Mouse (Mus musculus): ENCODE measurements at regions not wholly inside any gene's neighbourhood (a gene's known extent, or its start where the extent isn't known, plus 50 kb on each side); places are given as distances from the start of the nearest gene placed in this dataset.

DNA sequence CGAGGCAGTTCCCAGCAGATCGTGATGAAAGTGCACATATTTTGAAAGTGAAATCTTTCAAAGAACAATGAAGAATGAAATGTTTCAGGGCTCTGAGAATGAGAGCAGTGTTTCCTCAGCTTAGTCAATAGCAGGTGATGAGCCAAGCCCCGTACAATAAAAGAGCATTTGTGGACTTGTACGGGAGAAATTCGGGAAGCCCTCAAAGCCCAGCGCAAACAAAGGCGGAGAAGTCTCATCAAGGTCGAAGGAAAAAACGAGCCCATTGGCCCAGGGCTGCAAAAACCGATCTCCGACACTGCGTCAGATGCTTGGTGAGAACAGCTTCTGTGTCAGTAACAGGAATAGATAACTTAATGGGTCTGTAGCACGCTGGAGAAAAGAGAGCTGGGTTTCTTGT lies 261.5 kb downstream of the 4933412E24Rik start:
- no peaks in the 10 kb centered on the region for H3K36me3 ChIP-seq
- DNase-seq = no peak
- H3K9ac ChIP-seq = no peak overlapping the region
- WGBS (ENCODE audit: insufficient replicate concordance) = 70% methylated on average over 13 of the region's 13 CpGs
- no peak for ATAC-seq (ENCODE audit: low read depth)
- H3K27me3 ChIP-seq = no peaks in the 10 kb centered on the region
- H3K9me3 ChIP-seq (replicated peaks) = no peaks in the 10 kb centered on the region
- no peak overlapping the region for H3K27ac ChIP-seq
- H3K4me2 ChIP-seq = no peak overlapping the region
- no peak overlapping the region for H3K4me3 ChIP-seq (replicated peaks)
- H3K4me1 ChIP-seq (replicated peaks) = no peaks in the 10 kb centered on the region

DNA sequence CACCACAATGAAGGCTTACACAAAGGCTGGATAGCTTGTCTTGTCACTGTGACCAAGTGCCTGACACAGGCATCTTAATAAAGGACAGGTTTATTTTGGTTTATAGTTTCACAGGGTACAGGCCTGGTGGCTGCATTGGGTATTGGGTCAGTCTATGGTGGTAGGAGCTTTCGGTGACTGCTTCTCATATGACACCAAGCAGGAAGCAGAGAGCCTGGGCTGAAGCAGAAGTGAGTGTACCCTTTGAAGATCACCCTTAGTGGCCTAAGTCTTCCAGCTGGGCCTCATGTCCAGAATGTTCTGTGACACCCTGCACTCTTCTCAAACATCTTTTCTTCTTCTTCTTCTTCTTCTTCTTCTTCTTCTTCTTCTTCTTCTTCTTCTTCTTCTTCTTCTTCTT lies 264.1 kb downstream of the 4933412E24Rik start:
- H3K36me3 ChIP-seq = no peaks in the 10 kb centered on the region
- H3K4me1 ChIP-seq (replicated peaks) = no peaks in the 10 kb centered on the region
- no peak overlapping the region for H3K27ac ChIP-seq
- H3K4me3 ChIP-seq (replicated peaks) = no peak overlapping the region
- no peaks in the 10 kb centered on the region for H3K9me3 ChIP-seq (replicated peaks)
- no peaks in the 10 kb centered on the region for H3K27me3 ChIP-seq
- DNase-seq (no peak), ATAC-seq (ENCODE audit: low read depth) (no peak)
- no peak overlapping the region for H3K9ac ChIP-seq
- 50% methylated on average over 1 of the region's 1 CpGs for WGBS (ENCODE audit: insufficient replicate concordance)
- no peak overlapping the region for H3K4me2 ChIP-seq

DNA sequence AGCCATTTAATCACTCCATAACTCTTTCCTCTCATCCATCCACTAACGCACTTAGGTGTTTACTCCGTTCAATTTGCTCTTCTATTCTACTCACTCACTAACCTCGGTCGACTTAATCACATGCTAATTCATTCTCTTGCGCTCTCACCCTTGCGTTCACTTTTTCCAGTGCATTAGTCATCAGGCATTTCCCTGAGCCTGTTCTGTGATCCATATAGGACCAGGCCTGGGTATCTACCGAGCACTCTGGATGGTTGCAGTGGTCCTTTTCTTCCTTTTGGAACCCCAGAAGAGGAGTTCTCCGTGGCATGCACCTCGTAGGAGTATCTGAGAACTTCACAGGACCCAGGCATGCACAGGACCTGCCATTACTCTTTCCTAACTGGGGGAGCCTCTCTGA lies 270.1 kb downstream of the 4933412E24Rik start:
- H3K4me1 ChIP-seq (replicated peaks) = no peaks in the 10 kb centered on the region
- no peak overlapping the region for H3K4me3 ChIP-seq (replicated peaks)
- no peaks in the 10 kb centered on the region for H3K36me3 ChIP-seq
- DNase-seq (no peak), ATAC-seq (ENCODE audit: low read depth) (no peak)
- H3K27me3 ChIP-seq = no peaks in the 10 kb centered on the region
- WGBS (ENCODE audit: insufficient replicate concordance) = 70% methylated on average over 9 of the region's 9 CpGs
- no peak overlapping the region for H3K4me2 ChIP-seq
- no peaks in the 10 kb centered on the region for H3K9me3 ChIP-seq (replicated peaks)
- no peak overlapping the region for H3K9ac ChIP-seq
- no peak overlapping the region for H3K27ac ChIP-seq

- H3K27me3 ChIP-seq = no peaks in the 10 kb centered on the region
- no peak overlapping the region for H3K27ac ChIP-seq
- no peaks in the 10 kb centered on the region for H3K36me3 ChIP-seq
- no peak for ATAC-seq (ENCODE audit: low read depth)
- no peaks in the 10 kb centered on the region for H3K9me3 ChIP-seq (replicated peaks)
- H3K4me2 ChIP-seq = no peak overlapping the region
- no peak overlapping the region for H3K9ac ChIP-seq
- DNase-seq = no peak
- H3K4me1 ChIP-seq (replicated peaks) = no peaks in the 10 kb centered on the region
- 34% methylated on average over 5 of the region's 5 CpGs for WGBS (ENCODE audit: insufficient replicate concordance)
- H3K4me3 ChIP-seq (replicated peaks) = no peak overlapping the region
These were observed 271.9 kb downstream of the 4933412E24Rik start for GRCm38 (mm10) chr15:59744411-59744931.

DNA sequence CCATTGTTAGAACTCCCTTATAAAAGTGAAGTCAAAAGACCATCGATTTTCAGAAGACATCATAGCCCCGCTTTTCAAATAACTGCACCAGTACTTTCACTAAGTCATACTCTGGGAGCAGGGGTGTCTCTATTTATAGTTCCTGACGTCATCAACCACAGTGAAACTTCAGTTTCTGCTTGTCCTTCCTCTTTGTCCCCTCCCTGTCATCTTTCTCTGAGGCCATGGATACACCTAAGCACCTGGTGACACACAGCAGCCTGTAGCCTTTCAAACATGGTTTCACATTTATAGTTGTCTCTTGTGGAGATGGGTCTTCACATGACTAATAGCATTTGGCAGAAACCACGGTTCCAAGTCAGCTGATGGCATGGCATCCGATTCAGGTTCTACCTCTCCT lies 277.2 kb downstream of the 4933412E24Rik start:
- Histone ChIP-seq H3K36me3 (no peaks in the 10 kb centered on the region), H3K27me3 (no peaks in the 10 kb centered on the region), H3K4me3 (replicated peaks) (no peak overlapping the region), H3K27ac (no peak overlapping the region), H3K4me2 (no peak overlapping the region), H3K4me1 (replicated peaks) (no peaks in the 10 kb centered on the region), H3K9ac (no peak overlapping the region), H3K9me3 (replicated peaks) (no peaks in the 10 kb centered on the region)
- no peak for DNase-seq
- WGBS (ENCODE audit: insufficient replicate concordance) = 35% methylated on average over 5 of the region's 5 CpGs
- ATAC-seq (ENCODE audit: low read depth) = no peak

GRCm38 (mm10) chr15:59737247-59737646 lies 279.2 kb downstream of the 4933412E24Rik start:
- H3K4me3 ChIP-seq (replicated peaks) = no peak overlapping the region
- no peak overlapping the region for H3K27ac ChIP-seq
- H3K9ac ChIP-seq = no peak overlapping the region
- no peaks in the 10 kb centered on the region for H3K27me3 ChIP-seq
- H3K4me1 ChIP-seq (replicated peaks) = no peaks in the 10 kb centered on the region
- ATAC-seq (ENCODE audit: low read depth) (no peak), DNase-seq (no peak)
- no peaks in the 10 kb centered on the region for H3K9me3 ChIP-seq (replicated peaks)
- H3K4me2 ChIP-seq = no peak overlapping the region
- H3K36me3 ChIP-seq = no peaks in the 10 kb centered on the region
- 53% methylated on average over 4 of the region's 4 CpGs for WGBS (ENCODE audit: insufficient replicate concordance)

GRCm38 (mm10) chr15:59734376-59734775 lies 282.0 kb downstream of the 4933412E24Rik start:
- H3K36me3 ChIP-seq = no peaks in the 10 kb centered on the region

GRCm38 (mm10) chr15:59733932-59734331 lies 282.5 kb downstream of the 4933412E24Rik start:
- no peak for DNase-seq
- Histone ChIP-seq H3K4me3 (replicated peaks) (no peak overlapping the region), H3K27ac (no peak overlapping the region), H3K4me1 (replicated peaks) (no peaks in the 10 kb centered on the region; the same call in 1 of the 2 replicates), H3K36me3 (no peaks in the 10 kb centered on the region), H3K4me2 (no peak overlapping the region), H3K9ac (no peak overlapping the region), H3K27me3 (no peaks in the 10 kb centered on the region), H3K9me3 (replicated peaks) (no peaks in the 10 kb centered on the region)
- 67% methylated on average over 3 of the region's 3 CpGs for WGBS (ENCODE audit: insufficient replicate concordance)
- no peak for ATAC-seq (ENCODE audit: low read depth)

More at GRCm38 (mm10) chr15:59734376-59734775, 282.0 kb downstream of the 4933412E24Rik start:
- Histone ChIP-seq H3K9me3 (replicated peaks) (no peaks in the 10 kb centered on the region), H3K4me2 (no peak overlapping the region), H3K27me3 (no peaks in the 10 kb centered on the region), H3K27ac (no peak overlapping the region), H3K4me1 (replicated peaks) (no peaks in the 10 kb centered on the region; the same call in 1 of the 2 replicates), H3K4me3 (replicated peaks) (no peak overlapping the region), H3K9ac (no peak overlapping the region)
- no peak for ATAC-seq (ENCODE audit: low read depth)
- WGBS (ENCODE audit: insufficient replicate concordance) = 70% methylated on average over 1 of the region's 1 CpGs
- DNase-seq = no peak

- DNase-seq (no peak), ATAC-seq (ENCODE audit: low read depth) (no peak)
- WGBS (ENCODE audit: insufficient replicate concordance) = 65% methylated on average over 12 of the region's 12 CpGs
These were observed 283.2 kb downstream of the 4933412E24Rik start for GRCm38 (mm10) chr15:59733031-59733810.

DNA sequence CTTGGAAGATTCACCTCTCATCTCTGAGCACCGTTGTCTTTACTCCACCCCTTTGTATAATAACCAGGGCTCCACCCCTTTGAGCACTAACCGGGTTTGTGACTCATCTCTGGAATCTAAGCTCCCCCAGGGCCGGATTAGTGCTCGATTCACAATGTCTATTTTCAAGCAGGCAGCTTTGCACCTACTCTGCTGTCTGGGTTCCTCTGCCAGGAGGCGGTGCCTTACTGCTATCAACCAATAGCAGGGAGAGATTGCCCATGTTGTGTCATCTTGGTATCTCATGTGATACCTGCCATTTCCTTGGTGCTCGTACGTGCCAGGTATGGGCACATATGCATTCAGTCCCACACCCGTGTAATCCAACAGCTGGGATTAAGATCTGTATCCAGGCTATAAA lies 285.3 kb downstream of the 4933412E24Rik start:
- ATAC-seq (ENCODE audit: low read depth) = no peak
- no peak overlapping the region for H3K4me2 ChIP-seq
- H3K4me1 ChIP-seq (replicated peaks) = peaks cover 7% of the 10 kb centered on the region
- no peak overlapping the region for H3K4me3 ChIP-seq (replicated peaks)
- H3K9me3 ChIP-seq (replicated peaks) = no peaks in the 10 kb centered on the region
- WGBS (ENCODE audit: insufficient replicate concordance) = 63% methylated on average over 8 of the region's 8 CpGs
- H3K27me3 ChIP-seq = no peaks in the 10 kb centered on the region
- H3K27ac ChIP-seq = no peak overlapping the region
- H3K36me3 ChIP-seq = no peaks in the 10 kb centered on the region
- no peak overlapping the region for H3K9ac ChIP-seq
- no peak for DNase-seq

More at GRCm38 (mm10) chr15:59733031-59733810, 283.2 kb downstream of the 4933412E24Rik start:
- Histone ChIP-seq H3K9me3 (replicated peaks) (no peaks in the 10 kb centered on the region), H3K9ac (no peak overlapping the region), H3K36me3 (no peaks in the 10 kb centered on the region), H3K27me3 (no peaks in the 10 kb centered on the region), H3K4me3 (replicated peaks) (no peak overlapping the region), H3K4me2 (no peak overlapping the region), H3K4me1 (replicated peaks) (peaks cover 5% of the 10 kb centered on the region), H3K27ac (no peak overlapping the region)

DNA sequence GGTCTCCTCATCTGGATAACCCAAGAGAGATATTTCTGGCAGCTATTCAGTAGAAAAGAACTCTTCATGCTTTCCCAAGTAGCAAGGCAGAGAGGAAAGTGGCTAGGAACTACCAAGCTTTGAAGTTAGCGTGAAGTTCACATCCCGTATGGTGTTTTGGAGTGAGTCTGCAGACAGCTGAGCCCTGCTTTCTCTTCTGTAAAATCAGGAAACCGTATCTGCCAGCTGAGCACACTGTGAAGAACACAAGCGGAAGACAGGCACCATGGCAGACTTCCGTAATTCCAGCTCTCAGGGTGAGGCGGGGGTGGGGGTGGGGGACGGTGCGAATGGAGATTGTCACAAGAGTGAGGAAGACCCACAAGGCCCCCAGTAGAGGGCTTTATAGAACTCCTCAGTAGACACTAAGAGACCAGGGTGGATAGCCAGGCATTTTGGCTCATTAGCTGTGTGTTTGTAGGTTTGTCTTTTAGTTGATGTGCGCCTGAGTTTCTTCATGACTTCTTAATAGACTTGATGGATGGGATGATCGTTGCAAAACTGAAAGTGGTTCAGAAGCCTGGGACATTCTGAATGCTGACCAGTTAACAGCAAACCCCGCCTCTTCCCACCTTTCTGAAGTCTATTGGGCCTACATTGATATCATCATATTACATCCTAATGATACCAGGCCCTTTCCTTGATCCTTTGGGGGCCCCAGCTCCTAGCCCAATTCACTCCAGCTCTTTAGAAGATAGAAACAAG lies 287.4 kb downstream of the 4933412E24Rik start:
- Histone ChIP-seq H3K27me3 (no peaks in the 10 kb centered on the region), H3K9me3 (replicated peaks) (no peaks in the 10 kb centered on the region), H3K4me2 (no peak overlapping the region), H3K4me3 (replicated peaks) (no peak overlapping the region), H3K4me1 (replicated peaks) (peaks cover 7% of the 10 kb centered on the region), H3K36me3 (no peaks in the 10 kb centered on the region), H3K27ac (peak overlapping the region; percentile 50), H3K9ac (no peak overlapping the region)
- WGBS (ENCODE audit: insufficient replicate concordance) = 33% methylated on average over 11 of the region's 11 CpGs
- ATAC-seq (ENCODE audit: low read depth) (no peak), DNase-seq (no peak)

Data from liver, embryonic 13.5 days (tissue).